Mouse (Mus musculus) stomach, postnatal 0 days (tissue): ENCODE data around the gene Fxyd2. TPM values are rescaled to one million over a fixed set of nuclear protein-coding genes. Genes with fewer than 3 reads are reported as not detected.

Experiments
- ATAC-seq: fragments of 200-750 bp; cut with Nextera tagmentation; 2 replicates; pipeline ENCODE4 v1.8.0; 2017; ENCODE audit not compliant: low FRiP score, low TSS enrichment
- DNase-seq: peaks from one replicate; pipeline ENCODE4 v3.0.0-alpha.2; 2016; ENCODE audit warnings: low spot score
- H3K27ac ChIP-seq: fragments of 300-500 bp; sonication (generic); replicated peaks from 2 replicates; pipeline ENCODE4 v1.5.1; 2014; ENCODE audit warnings: mild to moderate bottlenecking, control low read depth
- H3K27me3 ChIP-seq: fragments of 300-500 bp; sonication (generic); 2 replicates; pipeline ENCODE4 v1.6.1; 2014; ENCODE audit warnings: low read length; ENCODE audit not compliant: control insufficient read depth, insufficient read depth
- H3K36me3 ChIP-seq: fragments of 300-500 bp; sonication (generic); 2 replicates; pipeline ENCODE4 v1.6.1; 2014; ENCODE audit warnings: low read length, mixed read lengths; ENCODE audit not compliant: control insufficient read depth, insufficient read depth
- H3K4me1 ChIP-seq: fragments of 300-500 bp; sonication (generic); replicated peaks from 2 replicates; pipeline ENCODE4 v1.6.1; 2014; ENCODE audit warnings: antibody characterized with exemption; ENCODE audit not compliant: control insufficient read depth, insufficient read depth
- H3K4me2 ChIP-seq: fragments of 300-500 bp; sonication (generic); replicated peaks from 2 replicates; pipeline ENCODE4 v1.6.1; 2014; ENCODE audit warnings: low read depth, mild to moderate bottlenecking, control low read depth, moderate library complexity
- H3K4me3 ChIP-seq: fragments of 300-500 bp; sonication (generic); 2 replicates; pipeline ENCODE4 v1.5.1; 2014; ENCODE audit warnings: low read depth, low read length, control low read depth
- H3K9ac ChIP-seq: fragments of 300-500 bp; sonication (generic); 2 replicates; pipeline ENCODE4 v1.6.1; 2014; ENCODE audit warnings: mild to moderate bottlenecking, low read length, control low read depth, mixed read lengths
- H3K9me3 ChIP-seq: fragments of 300-500 bp; sonication (generic); 2 replicates; pipeline ENCODE4 v1.6.1; 2016; ENCODE audit warnings: low read length; ENCODE audit not compliant: control insufficient read depth
- CTCF ChIP-seq: IDR thresholded peaks from 2 replicates; pipeline ENCODE4 v1.5.1; 2016; ENCODE audit warnings: antibody characterized with exemption, low read depth, mild to moderate bottlenecking, moderate library complexity
- EP300 ChIP-seq: optimal IDR thresholded peaks from 2 replicates; pipeline ENCODE3; 2016; ENCODE audit warnings: antibody characterized with exemption
- WGBS: fragments of 180-500 bp; shearing (Covaris S2); extraction: QIAGEN DNeasy Blood & Tissue Kit; methylation state at CpG from one replicate; pipeline ENCODE4 v1.1.7; 2014; 5-methylcytosine and 5-hydroxymethylcytosine counted together
- polyA plus RNA-seq: library from polyadenylated mRNA; unstranded; fragments of >200 nt; fragmentation: Nextera tagmentation; extraction: Ambion mirVana; gene quantifications from 2 replicates; pipeline ENCODE4 v1.2.1, GENCODE M21; 2015

Fxyd2 gene
- polyA plus RNA-seq, 1 experiment from 2014 or later: 2.2 TPM

DNA sequence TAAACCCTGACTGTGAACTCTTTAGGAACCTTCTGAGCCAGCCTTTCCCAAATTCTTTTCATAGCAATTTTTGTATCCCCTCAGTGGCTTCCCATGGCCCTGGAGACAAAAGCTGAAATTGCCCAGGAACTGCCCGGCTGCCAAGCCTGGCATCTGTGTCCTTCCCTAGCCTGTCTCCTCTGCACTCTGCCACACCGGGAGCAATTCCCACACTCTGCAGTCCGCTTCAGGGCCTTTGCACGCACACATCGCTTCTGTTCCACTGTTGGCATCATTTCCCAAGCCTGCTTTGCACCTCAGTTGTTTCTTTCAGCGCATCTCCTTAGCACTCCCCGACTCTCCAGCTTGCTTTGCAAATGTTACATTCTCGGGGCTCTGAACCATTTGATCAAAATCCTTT, 31.8 kb upstream of the Fxyd2 start:
- 57% methylated on average over 8 of the region's 8 CpGs for WGBS
- Histone ChIP-seq H3K4me2 (no peak overlapping the region), H3K4me1 (no peaks in the 10 kb centered on the region; the same call in 1 of the 2 replicates), H3K27me3 (no peaks in the 10 kb centered on the region), H3K9me3 (no peaks in the 10 kb centered on the region), H3K9ac (no peak overlapping the region), H3K36me3 (no peaks in the 10 kb centered on the region), H3K27ac (no peak overlapping the region), H3K4me3 (no peak overlapping the region)
- DNase-seq (no peak), ATAC-seq (no peak)
- TF ChIP-seq EP300 (no peak), CTCF (no peak)

DNA sequence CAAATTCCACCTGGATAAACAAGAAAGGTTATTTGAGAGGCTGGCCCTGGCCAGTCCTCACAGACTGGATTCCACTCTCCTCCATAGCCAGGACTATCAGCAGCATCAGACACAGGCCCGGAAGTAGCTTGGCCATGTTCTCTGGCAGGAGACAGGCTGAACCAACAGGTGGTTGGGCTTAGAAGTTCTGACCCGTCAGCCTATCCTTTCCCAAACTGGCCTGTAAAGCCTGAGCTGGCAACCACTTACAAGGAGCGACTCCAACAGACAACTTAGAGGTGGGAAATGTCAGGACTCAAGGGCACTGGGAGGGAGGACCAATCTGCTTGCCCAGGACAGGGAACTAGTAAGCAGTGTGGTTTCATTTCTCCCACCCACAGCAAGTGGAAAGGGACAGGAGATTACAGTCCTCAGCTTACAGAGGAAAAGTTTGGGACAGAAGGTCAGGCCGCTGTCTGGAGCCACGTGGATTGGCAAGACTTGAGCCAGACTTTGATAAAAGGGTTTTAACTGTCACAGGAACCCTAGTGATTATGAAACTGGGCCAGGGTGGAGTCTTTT, 31.0 kb upstream of the Fxyd2 start:
- ATAC-seq (no peak), DNase-seq (no peak)
- Histone ChIP-seq H3K36me3 (no peaks in the 10 kb centered on the region), H3K9ac (no peak overlapping the region), H3K27me3 (no peaks in the 10 kb centered on the region), H3K4me2 (no peak overlapping the region), H3K27ac (no peak overlapping the region), H3K4me1 (no peaks in the 10 kb centered on the region; the same call in 1 of the 2 replicates), H3K9me3 (no peaks in the 10 kb centered on the region), H3K4me3 (no peak overlapping the region)
- TF ChIP-seq EP300 (no peak), CTCF (no peak)
- 42% methylated on average over 5 of the region's 5 CpGs for WGBS

- Histone ChIP-seq H3K9ac (peak within 1 kb of the TSS; percentile 51), H3K27me3 (no peaks in the 10 kb centered on the region), H3K9me3 (no peaks in the 10 kb centered on the region), H3K4me1 (no peaks in the 10 kb centered on the region; the same call in 1 of the 2 replicates), H3K36me3 (no peaks in the 10 kb centered on the region), H3K4me2 (peak within 1 kb of the TSS; percentile 80), H3K27ac (0 out of 2 replicates have a peak within 1 kb of the TSS, but pooled peaks have one; percentile 30), H3K4me3 (peak within 1 kb of the TSS; percentile 47)
- DNase-seq (peak; percentile 57), ATAC-seq (peak; percentile 43; the same call in 1 of the 2 replicates)
- 1% methylated on average over 28 of the region's 28 CpGs for WGBS
- TF ChIP-seq EP300 (no peak), CTCF (no peak)
These were observed 29.3 kb upstream of the Fxyd2 start, which contains the start of gene Fxyd6 for GRCm38 (mm10) chr9:45370117-45370561. Gene Fxyd6, plus strand, starts transcription at chr9:45370185.

GRCm38 (mm10) chr9:45370616-45371336, 28.7 kb upstream of the Fxyd2 start:
- Histone ChIP-seq H3K4me2 (peak overlapping the region; percentile 80), H3K9me3 (no peaks in the 10 kb centered on the region), H3K4me3 (peak overlapping the region; percentile 47), H3K36me3 (no peaks in the 10 kb centered on the region), H3K27me3 (no peaks in the 10 kb centered on the region), H3K4me1 (no peaks in the 10 kb centered on the region; the same call in 1 of the 2 replicates), H3K27ac (0 out of 2 replicates have a peak overlapping the region, but pooled peaks have one; percentile 30), H3K9ac (peak overlapping the region; percentile 51)
- WGBS: 10% methylated on average over 25 of the region's 25 CpGs
- ATAC-seq: no peak
- no peak for DNase-seq
- no peak for TF ChIP-seq EP300

- no peak for ATAC-seq
- TF ChIP-seq EP300: no peak
- no peak for TF ChIP-seq CTCF
- Histone ChIP-seq H3K27me3 (no peaks in the 10 kb centered on the region), H3K9me3 (no peaks in the 10 kb centered on the region), H3K4me3 (peak overlapping the region; percentile 47), H3K36me3 (no peaks in the 10 kb centered on the region), H3K4me2 (peak overlapping the region; percentile 80), H3K4me1 (no peaks in the 10 kb centered on the region; the same call in 1 of the 2 replicates), H3K9ac (no peak overlapping the region), H3K27ac (no peak overlapping the region)
- no peak for DNase-seq
- 32% methylated on average over 2 of the region's 2 CpGs for WGBS
These were observed 28.1 kb upstream of the Fxyd2 start for GRCm38 (mm10) chr9:45371337-45371707.

- H3K4me1 ChIP-seq: no peaks in the 10 kb centered on the region; the same call in 1 of the 2 replicates
- no peak overlapping the region for H3K4me3 ChIP-seq
- no peak overlapping the region for H3K4me2 ChIP-seq
- no peaks in the 10 kb centered on the region for H3K9me3 ChIP-seq
- ATAC-seq (no peak), DNase-seq (no peak)
- no peak overlapping the region for H3K9ac ChIP-seq
- H3K36me3 ChIP-seq: no peaks in the 10 kb centered on the region
- no peak for TF ChIP-seq EP300
- TF ChIP-seq CTCF: no peak
- no peaks in the 10 kb centered on the region for H3K27me3 ChIP-seq
- H3K27ac ChIP-seq: no peak overlapping the region
- 52% methylated on average over 3 of the region's 3 CpGs for WGBS
These were observed 25.6 kb upstream of the Fxyd2 start for GRCm38 (mm10) chr9:45373896-45374295.
